Mouse (Mus musculus): ENCODE measurements around the gene Eif3m.

GRCm38 (mm10) chr2:105017802-105018201 lies 922 bp upstream of the Eif3m start:
- TF ChIP-seq CTCF (IDR thresholded peaks at IDR 0.05; ENCODE audit: borderline replicate concordance, insufficient read depth, low read depth, low read length): no peak
- no peak for TF ChIP-seq POLR2A (IDR thresholded peaks at IDR 0.05; ENCODE audit: borderline replicate concordance, insufficient read depth, low read length)

Data from cerebellum, adult 2 months (tissue).